Mouse (Mus musculus) layer of hippocampus, adult 2 months (tissue): ENCODE measurements around the gene Dhx16. TPM values are rescaled to one million over a fixed set of nuclear protein-coding genes. Genes with fewer than 3 reads are reported as not detected.
A peak's percentile ranks its signal among the peaks of the same experiment; 100 is the strongest.
"Not testable (repeated sequence)": the region's sequence is repeated elsewhere in the genome, so short reads cannot be mapped to it uniquely, and the experiment has no call there.

ENCODE experiments used
- DNase-seq, 2 experiments: peaks; one replicate each; pipeline ENCODE4 v3.0.0; 2022; ENCODE audit warnings: low spot score in 2 of 2
- H3K27ac ChIP-seq: fragments of 200-600 bp; 2 replicates; pipeline ENCODE4 v1.8.1; 2022
- H3K4me3 ChIP-seq: fragments of 200-600 bp; 2 replicates; pipeline ENCODE4 v1.8.1; 2022; ENCODE audit warnings: mild to moderate bottlenecking
- CTCF ChIP-seq: fragments of 200-600 bp; conservative IDR thresholded peaks from 2 replicates; pipeline ENCODE4 v1.8.1; 2022; ENCODE audit warnings: antibody characterized with exemption, mild to moderate bottlenecking, moderate library complexity
- microRNA-seq, 2 experiments: library from miRNA; unstranded; fragments of <30 nt; microRNA quantifications; one replicate each; pipeline ENCODE4 v1.2.0; 2021
- total RNA-seq, 2 experiments: library from RNA; stranded (reverse); gene quantifications; 2 replicates each; pipeline ENCODE4 v1.2.3; 2021

Dhx16 gene
- total RNA-seq, 2 experiments from 2014 or later: 28.1 to 31.3 TPM

DNA sequence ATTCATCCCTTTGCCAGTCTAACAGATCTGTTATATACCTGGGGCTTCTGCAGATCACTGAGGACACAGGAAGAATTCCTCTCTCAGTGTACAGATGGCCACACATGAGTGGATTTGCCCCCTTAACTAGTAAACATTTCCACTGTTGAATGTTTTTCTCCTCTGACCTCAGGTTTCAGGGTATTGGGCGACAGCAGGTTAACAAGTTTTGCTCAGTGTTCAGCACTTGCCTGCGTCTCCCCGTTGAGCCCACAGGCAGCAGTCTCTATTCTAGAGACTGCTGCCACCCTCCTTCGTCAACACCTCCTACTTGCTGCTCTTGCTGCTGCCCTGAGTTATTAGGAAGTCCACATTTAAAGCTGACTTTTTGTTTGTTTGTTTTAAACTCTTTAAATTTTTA is 42.1 kb downstream of the Dhx16 start:
- DNase-seq: peak in 1 of 2 experiments; percentile 8
- H3K27ac ChIP-seq: peak overlapping the region; percentile 100
- no peak for TF ChIP-seq CTCF
- H3K4me3 ChIP-seq: no peak overlapping the region

- no peak overlapping the region for H3K4me3 ChIP-seq
- peak overlapping the region; percentile 51 for H3K27ac ChIP-seq
- no peak for TF ChIP-seq CTCF
- peak in 1 of 2 experiments; percentile 9 for DNase-seq
These were observed 42.9 kb downstream of the Dhx16 start for GRCm38 (mm10) chr17:35922566-35922965.

GRCm38 (mm10) chr17:35923281-35923680 is 43.7 kb downstream of the Dhx16 start:
- TF ChIP-seq CTCF: no peak
- DNase-seq: peak in 1 of 2 experiments; percentile 10
- Histone ChIP-seq H3K4me3 (no peak overlapping the region), H3K27ac (peak overlapping the region; percentile 51; the same call in 1 of the 2 replicates)

GRCm38 (mm10) chr17:35927471-35927870 is 47.9 kb downstream of the Dhx16 start:
- TF ChIP-seq CTCF: no peak
- no peak overlapping the region for H3K27ac ChIP-seq
- no peak for DNase-seq
- H3K4me3 ChIP-seq: no peak overlapping the region

DNA sequence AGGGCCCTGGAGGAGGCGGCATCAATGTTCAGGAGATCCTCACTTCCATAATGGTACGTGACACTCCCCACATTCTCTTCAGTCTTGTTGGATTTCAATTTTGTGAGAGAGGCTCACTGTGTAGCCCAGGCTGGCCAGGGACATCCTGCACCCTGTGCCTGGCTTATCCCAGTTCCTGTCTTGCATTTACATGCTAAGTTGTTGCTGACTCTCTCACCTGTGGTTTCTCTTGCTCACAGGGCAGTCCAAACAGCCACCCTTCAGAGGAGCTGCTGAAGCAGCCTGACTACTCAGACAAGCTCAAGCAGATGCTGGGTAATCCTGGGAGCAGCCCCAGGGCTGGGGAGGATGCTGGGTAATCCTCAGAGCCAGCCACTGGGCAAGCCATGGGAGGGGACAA is 49.9 kb downstream of the Dhx16 start:
- no peak overlapping the region for H3K27ac ChIP-seq
- TF ChIP-seq CTCF: no peak
- no peak overlapping the region for H3K4me3 ChIP-seq
- DNase-seq: no peak

DNA sequence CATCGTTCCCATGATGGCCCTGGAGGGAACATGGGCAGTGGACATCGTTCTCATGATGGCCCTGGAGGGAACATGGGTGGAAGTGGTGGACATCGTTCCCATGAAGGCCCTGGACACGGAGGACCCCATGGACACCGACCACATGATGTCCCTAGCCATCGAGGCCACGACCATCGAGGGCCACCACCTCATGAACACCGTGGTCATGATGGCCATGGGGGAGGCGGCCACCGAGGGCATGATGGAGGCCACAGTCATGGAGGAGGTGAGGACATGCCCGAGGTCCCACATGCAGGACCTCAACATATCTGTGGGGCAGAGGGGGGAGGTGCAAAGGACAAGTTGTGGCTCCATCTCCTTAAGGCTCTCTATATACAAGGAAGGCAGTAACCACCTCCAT is 51.0 kb downstream of the Dhx16 start:
- no peak for DNase-seq
- H3K4me3 ChIP-seq: no peak overlapping the region
- H3K27ac ChIP-seq: no peak overlapping the region
- no peak for TF ChIP-seq CTCF

GRCm38 (mm10) chr17:35932608-35933007 is 53.0 kb downstream of the Dhx16 start:
- Histone ChIP-seq H3K27ac (no peak overlapping the region), H3K4me3 (no peak overlapping the region)
- TF ChIP-seq CTCF: no peak
- no peak for DNase-seq

DNA sequence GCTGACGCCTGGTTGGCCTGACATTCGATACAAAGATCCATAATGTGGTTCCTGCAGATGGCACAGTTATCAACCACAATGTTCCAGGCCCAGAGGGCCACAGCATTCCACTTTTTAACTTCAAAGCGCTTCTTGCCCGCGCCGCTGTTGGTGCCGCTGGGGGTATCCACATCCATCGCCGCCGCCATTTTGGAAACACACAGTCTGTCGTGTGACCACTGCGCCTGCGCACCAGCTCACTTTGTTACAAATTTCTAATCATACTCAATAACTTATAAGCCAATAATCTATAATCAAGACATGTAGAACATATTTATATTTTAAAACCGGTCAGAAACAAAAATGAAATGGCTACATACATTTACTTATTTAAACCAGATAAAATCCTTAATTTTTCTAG is 56.1 kb downstream of the Dhx16 start:
- H3K4me3 ChIP-seq, H3K27ac ChIP-seq, DNase-seq: not testable (repeated sequence)

GRCm38 (mm10) chr17:35937700-35938348 is 58.2 kb downstream of the Dhx16 start:
- H3K27ac ChIP-seq: no peak overlapping the region
- peak in 1 of 2 experiments; percentile 53 for DNase-seq
- no peak overlapping the region for H3K4me3 ChIP-seq
- TF ChIP-seq CTCF: peak; percentile 93

DNA sequence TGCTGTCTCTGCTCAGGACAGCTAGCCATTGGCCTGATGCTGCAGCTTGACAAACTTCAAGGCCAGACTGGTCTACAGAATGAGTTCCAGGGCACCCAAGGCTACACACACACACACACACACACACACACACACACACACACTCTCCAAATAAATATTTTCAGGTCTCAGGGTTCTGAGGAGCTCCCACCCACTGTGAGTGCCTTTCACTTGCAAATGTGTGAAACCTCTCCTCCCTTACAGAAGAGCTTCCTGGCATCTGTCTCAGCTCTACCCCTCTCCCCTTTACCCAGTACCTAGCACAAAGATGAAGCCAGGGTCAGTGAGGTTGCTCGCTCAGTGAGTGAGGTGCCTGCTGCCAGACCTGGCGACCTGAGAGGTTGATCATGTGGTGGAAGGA is 59.5 kb downstream of the Dhx16 start:
- TF ChIP-seq CTCF: no peak
- H3K27ac ChIP-seq: no peak overlapping the region
- no peak for DNase-seq
- H3K4me3 ChIP-seq: no peak overlapping the region

DNA sequence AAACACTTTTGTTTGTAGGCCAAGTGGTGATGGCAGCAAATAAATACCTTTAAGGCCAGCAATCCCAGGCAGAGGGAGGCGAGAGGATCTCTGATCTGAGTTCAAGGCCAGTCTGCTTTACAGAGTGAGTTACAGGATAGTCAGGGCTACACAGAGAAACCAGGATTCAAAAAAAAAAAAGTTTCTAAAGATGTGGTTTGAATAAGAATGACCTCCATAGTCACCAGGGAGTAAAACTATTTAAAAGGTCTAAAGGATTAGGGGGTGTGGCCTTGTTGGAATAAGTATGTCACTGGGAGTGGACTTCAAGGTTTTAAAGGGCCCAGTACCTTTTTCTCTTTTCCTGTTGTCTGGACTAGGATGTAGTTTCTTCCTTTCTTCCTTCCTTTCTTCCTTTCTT is 60.3 kb downstream of the Dhx16 start:
- Histone ChIP-seq H3K27ac (no peak overlapping the region), H3K4me3 (no peak overlapping the region)
- no peak for TF ChIP-seq CTCF
- no peak for DNase-seq

Small RNA genes within 50 kb of the gene (microRNA-seq; reads per million reads assigned to microRNA genes)
- gene Gm28033: 0.18 to 0.32 reads per million in 2 experiments
- 0.18 to 0.32 reads per million in 2 experiments for gene Mir1894

Other genes with a start within 250 kb of the Dhx16 start
- not detected for gene Mucl3, start 236.1 kb upstream of the Dhx16 start, total RNA-seq
- 10 to 100 TPM; 32.4 to 47.3 TPM for gene Vars2, start 212.2 kb upstream of the Dhx16 start, total RNA-seq
- 10 to 100 TPM; 29.9 to 35.3 TPM for gene Gtf2h4, start 206.1 kb upstream of the Dhx16 start, total RNA-seq
- 10 to 100 TPM; 54.3 to 61.0 TPM for gene Ddr1, start 175.2 kb upstream of the Dhx16 start, total RNA-seq
- gene Ier3, start 58.1 kb upstream of the Dhx16 start, total RNA-seq: 1 to 10 TPM; 5.0 to 6.1 TPM
- 100 to 1,000 TPM; 124 to 128 TPM for gene Flot1, start 56.6 kb upstream of the Dhx16 start, total RNA-seq
- gene Tubb5, start 41.5 kb upstream of the Dhx16 start, total RNA-seq: 100 to 1,000 TPM; 355 to 363 TPM
- gene Mdc1, start 38.3 kb upstream of the Dhx16 start, total RNA-seq: 10 to 100 TPM; 16.9 to 18.4 TPM
- 1 to 10 TPM; 1.7 to 1.8 TPM for gene Nrm, start 18.5 kb upstream of the Dhx16 start, total RNA-seq
- 1 to 10 TPM; 8.7 to 9.8 TPM for gene Ppp1r18, start 14.2 kb upstream of the Dhx16 start, total RNA-seq
- gene 2310061I04Rik, start 17.6 kb downstream of the Dhx16 start, total RNA-seq: 10 to 100 TPM; 53.4 to 62.4 TPM
- 10 to 100 TPM; 58.7 to 64.8 TPM for gene Atat1, start 30.3 kb downstream of the Dhx16 start, total RNA-seq
- gene Mrps18b, start 36.6 kb downstream of the Dhx16 start, total RNA-seq: 10 to 100 TPM; 36.3 to 43.0 TPM
- 10 to 100 TPM; 83.2 to 83.8 TPM for gene Ppp1r10, start 36.6 kb downstream of the Dhx16 start, total RNA-seq
- gene Abcf1, start 89.9 kb downstream of the Dhx16 start, total RNA-seq: 10 to 100 TPM; 69.9 to 77.3 TPM
- 100 to 1,000 TPM; 140 to 147 TPM for gene Gnl1, start 100.0 kb downstream of the Dhx16 start, total RNA-seq
- gene Prr3, start 100.4 kb downstream of the Dhx16 start, total RNA-seq: 10 to 100 TPM; 45.8 to 50.7 TPM
- 1 to 10 TPM; 1.7 to 2.4 TPM for gene H2-T24, start 140.7 kb downstream of the Dhx16 start, total RNA-seq
- 1 to 10 TPM; 5.2 to 6.0 TPM for gene H2-T23, start 153.0 kb downstream of the Dhx16 start, total RNA-seq
- gene H2-T22, start 162.9 kb downstream of the Dhx16 start, total RNA-seq: 10 to 100 TPM in 1 of 2 experiments, 1 to 10 TPM in 1; 9.1 to 10.3 TPM
- gene Gm6034, start 163.1 kb downstream of the Dhx16 start, total RNA-seq: not detected
- gene Gm11127, start 178.6 kb downstream of the Dhx16 start, total RNA-seq: 1 to 10 TPM; 1.6 to 1.7 TPM
- under 1 TPM in 1 of 2 experiments, not detected in 1; 0.29 TPM for gene Gm19684, start 241.9 kb downstream of the Dhx16 start, total RNA-seq
- not detected for gene Gm7030, start 249.6 kb downstream of the Dhx16 start, total RNA-seq